Mouse (Mus musculus): ENCODE measurements around the gene Mmel1. TPM values are rescaled to one million over a fixed set of nuclear protein-coding genes. Genes with fewer than 3 reads are reported as not detected.
A peak's percentile ranks its signal among the peaks of the same experiment; 100 is the strongest.

Mmel1 gene
- total RNA-seq, 2 experiments from 2014 or later = not detected

GRCm38 (mm10) chr4:154904185-154905071 is 35.0 kb downstream of the Mmel1 start:
- peak; percentile 69 for DNase-seq (ENCODE audit: low spot score)

GRCm38 (mm10) chr4:154907833-154908232 is 38.4 kb downstream of the Mmel1 start:
- peak; percentile 69 for DNase-seq (ENCODE audit: low spot score)

GRCm38 (mm10) chr4:154908490-154908889 is 39.1 kb downstream of the Mmel1 start:
- no peak for DNase-seq (ENCODE audit: low spot score)

GRCm38 (mm10) chr4:154910606-154911522 is 41.5 kb downstream of the Mmel1 start:
- DNase-seq (ENCODE audit: low spot score) = no peak

DNA sequence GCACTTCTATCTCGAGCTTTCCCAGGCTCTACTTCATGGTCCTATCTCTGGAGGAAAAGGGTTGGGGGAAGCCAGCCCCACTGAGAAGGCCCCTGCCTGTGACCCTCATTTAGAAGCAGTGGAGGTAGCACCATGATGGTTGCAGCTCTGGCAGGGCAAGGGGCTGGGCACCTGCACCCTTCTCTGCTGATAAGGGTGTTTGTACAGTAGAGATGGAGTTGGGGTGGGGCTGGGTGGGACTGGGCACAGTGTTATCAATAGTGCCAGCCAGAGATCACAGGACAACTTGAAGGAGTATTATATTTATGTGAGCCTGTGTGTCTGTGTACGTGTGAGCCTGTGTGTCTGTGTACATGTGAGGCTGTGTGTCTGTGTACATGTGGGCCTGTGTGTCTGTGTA is 42.3 kb downstream of the Mmel1 start:
- DNase-seq (ENCODE audit: low spot score) = no peak

- no peak for DNase-seq (ENCODE audit: low spot score)
These were observed 44.5 kb downstream of the Mmel1 start for GRCm38 (mm10) chr4:154913845-154914244.

GRCm38 (mm10) chr4:154914252-154914651 is 44.9 kb downstream of the Mmel1 start:
- no peak for DNase-seq (ENCODE audit: low spot score)

DNA sequence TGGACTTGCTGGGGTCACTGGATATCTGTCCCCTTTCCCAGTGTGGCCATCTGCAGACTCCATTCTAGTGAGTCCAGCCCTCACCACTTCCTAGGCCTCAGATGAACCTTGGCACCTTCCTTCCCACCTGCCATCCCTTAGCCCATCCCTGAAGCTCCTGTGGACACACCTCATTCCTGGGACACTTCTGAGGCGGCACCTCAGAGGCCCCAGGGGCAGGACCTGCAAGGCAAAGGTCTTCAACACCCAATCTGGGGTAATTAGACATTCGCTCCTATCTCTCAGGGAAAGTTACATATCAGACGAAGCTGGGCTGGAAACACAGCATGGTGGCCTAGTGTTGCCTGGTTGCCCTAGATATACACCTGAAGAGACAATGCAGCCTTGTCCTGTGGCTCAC is 45.3 kb downstream of the Mmel1 start:
- no peak for DNase-seq (ENCODE audit: low spot score)

- DNase-seq (ENCODE audit: low spot score) = no peak
These were observed 45.9 kb downstream of the Mmel1 start for GRCm38 (mm10) chr4:154915286-154915685.

DNA sequence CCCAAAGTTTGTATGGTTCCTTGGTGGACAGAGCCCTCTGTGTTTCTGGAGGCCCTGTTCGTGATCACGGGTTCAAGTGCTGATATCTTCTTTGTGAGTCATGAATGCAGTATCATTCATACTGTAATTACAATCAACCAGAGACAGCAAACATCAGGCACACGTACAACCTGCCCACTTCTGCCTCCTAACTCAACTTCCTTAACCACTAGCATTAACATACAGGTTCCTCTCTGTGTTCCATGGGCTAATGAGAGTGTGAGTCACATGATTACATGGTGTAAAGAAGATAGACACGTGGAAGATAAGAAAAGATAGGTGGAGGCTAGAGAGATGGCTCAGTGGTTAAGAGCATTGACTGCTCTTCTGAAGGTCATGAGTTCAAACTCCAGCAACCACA is 47.3 kb downstream of the Mmel1 start:
- no peak for DNase-seq (ENCODE audit: low spot score)

DNA sequence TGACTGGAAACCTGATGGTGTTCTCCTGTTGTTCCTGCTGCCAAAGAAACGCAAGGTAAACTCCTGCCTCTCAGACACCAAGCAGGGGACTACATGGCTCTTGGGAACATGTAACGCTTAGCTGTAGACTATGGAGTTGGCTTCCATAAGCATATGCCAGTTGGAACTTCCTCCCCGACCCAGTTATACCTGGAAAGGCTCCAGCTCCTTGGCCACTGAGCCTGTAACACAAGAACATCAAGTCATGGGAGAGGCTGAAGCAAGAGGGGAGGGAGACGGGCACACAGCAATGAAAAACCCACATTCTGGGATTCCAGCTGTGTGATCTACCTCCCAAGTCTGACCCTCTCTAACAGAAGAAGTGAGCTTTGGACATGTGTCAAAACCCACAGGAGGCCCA is 52.9 kb downstream of the Mmel1 start:
- DNase-seq (ENCODE audit: low spot score) = peak; percentile 75

- DNase-seq (ENCODE audit: low spot score) = no peak
These were observed 53.5 kb downstream of the Mmel1 start for GRCm38 (mm10) chr4:154922931-154923330.

DNA sequence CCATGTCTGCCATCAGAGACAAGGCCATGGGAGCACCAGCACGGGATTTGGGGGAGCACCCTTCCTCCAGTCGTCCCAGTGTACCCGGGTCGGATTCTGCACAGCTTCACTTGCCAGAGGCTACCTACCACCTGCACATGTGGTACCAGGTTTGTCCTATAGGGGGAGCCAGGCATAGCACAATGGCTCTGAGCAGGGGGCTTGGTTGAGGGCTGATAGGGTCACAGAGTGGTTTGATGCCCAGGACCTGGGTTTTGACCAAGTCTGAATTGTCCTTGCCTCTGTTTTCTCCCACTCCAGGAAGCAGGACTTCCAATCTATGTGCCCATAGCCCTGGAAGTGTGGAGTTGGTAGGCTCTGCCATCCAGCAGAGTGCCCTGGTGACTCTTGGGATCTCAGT is 56.0 kb downstream of the Mmel1 start:
- DNase-seq (ENCODE audit: low spot score) = no peak

- DNase-seq (ENCODE audit: low spot score) = no peak
These were observed 57.8 kb downstream of the Mmel1 start for GRCm38 (mm10) chr4:154926969-154927898.

GRCm38 (mm10) chr4:154927899-154928337 is 58.5 kb downstream of the Mmel1 start:
- peak; percentile 60 for DNase-seq (ENCODE audit: low spot score)

- no peak for DNase-seq (ENCODE audit: low spot score)
These were observed 59.2 kb downstream of the Mmel1 start, which contains the start of gene Tnfrsf14 for GRCm38 (mm10) chr4:154928395-154929087. Gene Tnfrsf14 (minus strand): TSS chr4:154928563.

DNA sequence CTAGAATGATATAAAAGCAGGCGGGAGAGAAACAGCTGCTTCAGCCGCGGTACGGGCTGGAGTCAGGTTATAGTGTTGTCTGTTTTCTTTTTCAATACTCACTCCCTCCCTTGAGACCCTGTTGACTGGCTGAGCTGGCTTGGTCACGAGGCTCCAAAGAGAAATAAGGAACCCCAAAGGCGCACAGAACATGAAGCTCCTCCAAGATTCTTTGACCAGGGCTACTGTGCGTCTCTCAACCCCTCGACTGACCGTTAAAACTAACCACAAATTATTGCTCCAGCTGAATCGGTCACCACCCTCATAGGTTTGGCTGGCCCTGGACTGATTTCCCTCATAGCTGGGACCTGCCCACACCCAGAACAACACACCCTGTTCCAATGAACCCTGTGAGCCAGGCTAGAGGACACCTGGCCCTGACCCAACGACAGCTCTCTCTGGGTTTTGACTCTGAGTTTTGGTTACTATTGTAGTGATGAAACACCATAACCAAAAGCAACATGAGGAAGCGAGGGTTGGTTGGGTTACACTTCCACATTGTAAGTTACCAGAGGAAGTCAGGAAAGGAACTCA is 59.8 kb downstream of the Mmel1 start:
- DNase-seq (ENCODE audit: low spot score) = peak; percentile 72

DNA sequence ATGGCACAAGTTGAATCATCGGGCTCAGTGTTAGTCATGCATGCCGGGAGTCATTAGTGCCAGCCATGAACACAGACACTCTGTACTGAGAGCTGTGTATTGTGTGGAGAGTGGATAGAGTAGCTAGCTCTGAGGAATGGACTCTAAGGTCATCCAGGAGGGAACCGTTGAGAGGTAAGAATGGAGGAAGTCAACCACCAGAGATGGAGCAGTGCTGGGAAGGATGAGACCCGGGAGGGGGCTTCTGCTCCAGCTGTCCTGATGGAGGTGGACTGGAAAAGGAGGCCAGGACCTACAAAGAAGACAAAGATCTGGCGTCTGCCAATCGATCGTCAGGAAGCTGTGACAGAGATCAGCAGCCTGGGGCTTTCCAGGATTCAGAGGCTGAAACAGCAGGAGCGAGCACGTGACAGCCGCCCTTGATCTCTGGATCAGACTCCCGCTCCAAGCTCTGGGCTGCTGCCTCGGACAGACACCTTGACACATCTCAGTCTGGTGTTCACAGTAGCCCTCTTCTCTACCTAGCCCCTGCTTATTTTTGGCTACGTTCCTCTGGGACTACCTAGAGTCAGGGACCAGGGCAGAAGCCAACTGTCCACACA is 64.0 kb downstream of the Mmel1 start:
- no peak for DNase-seq (ENCODE audit: low spot score)

GRCm38 (mm10) chr4:154934800-154935199 is 65.4 kb downstream of the Mmel1 start:
- DNase-seq (ENCODE audit: low spot score) = no peak

DNA sequence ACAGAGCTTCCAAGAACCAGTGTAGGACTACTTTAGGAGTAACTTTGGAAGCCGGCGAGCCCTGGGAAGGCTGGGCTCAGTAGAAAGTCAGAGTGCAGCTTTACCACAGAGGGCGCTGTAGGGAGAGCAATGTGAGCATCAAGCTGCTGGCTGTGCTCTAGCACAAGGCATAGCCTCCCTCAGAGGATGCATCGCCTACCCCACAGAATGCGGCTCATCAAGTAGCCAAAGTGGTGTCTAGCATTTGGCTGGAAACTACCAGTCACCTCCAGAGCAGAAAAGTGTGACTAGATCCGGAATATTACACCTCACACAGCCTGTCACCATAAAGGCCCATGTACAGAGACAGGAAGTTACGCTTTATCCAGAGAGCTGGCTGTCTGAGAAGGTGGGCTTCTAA is 66.4 kb downstream of the Mmel1 start:
- DNase-seq (ENCODE audit: low spot score) = no peak
